Mouse (Mus musculus): ENCODE measurements around the gene Lrrc8d.

DNA sequence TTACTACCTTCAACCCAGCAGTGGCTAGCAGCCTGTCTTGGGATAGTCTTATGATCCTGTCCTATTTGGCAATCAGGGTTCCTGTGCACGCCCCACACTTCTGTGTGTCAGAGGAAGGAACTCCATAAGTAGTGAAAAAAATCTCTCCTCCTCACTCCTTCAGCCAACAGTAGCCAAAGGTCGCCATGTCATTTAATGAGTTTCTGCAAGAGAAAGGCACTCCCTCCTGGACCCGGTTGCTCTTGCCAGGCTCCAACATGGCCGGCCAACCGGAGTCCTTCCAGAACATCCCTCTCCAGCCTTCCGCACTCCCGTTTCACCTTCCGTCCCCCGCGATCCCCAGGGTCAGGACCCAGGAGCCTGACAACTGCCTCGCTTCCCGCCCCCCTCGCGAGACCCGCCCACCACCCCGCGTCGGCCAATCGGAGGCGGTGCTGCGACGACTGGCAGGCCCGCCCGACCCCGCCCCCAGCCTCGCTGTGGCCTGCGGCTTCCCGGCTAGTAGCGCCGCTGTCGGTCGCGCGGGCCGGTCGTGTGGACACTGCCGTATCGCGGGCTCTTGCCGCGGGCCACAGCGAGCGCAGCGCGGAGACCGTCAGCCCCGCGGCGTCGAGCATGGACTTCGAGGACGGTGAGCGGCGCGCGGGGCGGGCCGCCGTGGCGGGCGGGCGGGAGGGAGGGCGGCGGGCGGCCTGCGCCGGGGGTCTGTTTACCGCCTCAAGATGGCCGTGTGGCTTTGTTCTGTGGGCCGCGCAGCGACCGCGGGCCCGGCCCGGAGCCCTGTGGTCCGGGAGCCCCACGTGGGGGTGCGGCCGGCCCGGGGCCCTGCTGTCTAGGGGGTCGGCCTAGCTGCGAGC lies 176.5 kb downstream of the Lrrc8d start, which contains the start of gene Zfp326:
- peak; percentile 98 for TF ChIP-seq POLR2A (IDR thresholded peaks at IDR 0.05; ENCODE audit: insufficient read length, low read depth)
- no peak for TF ChIP-seq E2F4 (IDR thresholded peaks at IDR 0.05; ENCODE audit: insufficient read depth)
- peak; percentile 86 for TF ChIP-seq POLR2AphosphoS2 (IDR thresholded peaks at IDR 0.05; ENCODE audit: insufficient read length, low read depth)

Measured in myocyte (in vitro differentiated cells).